Mouse (Mus musculus) ES-CJ7 (cell line): Measurements from ENCODE around the gene Rpl22.

Experiments used
- DNase-seq: peaks from one replicate; pipeline ENCODE4 v3.0.0; 2011; ENCODE audit warnings: low read depth, low spot score

Gene Rpl22

GRCm38 (mm10) chr4:152338419-152339292 lies 13.1 kb downstream of the Rpl22 start, which contains the start of gene Chd5:
Chd5 (plus strand) TSS chr4:152338651.
- no peak for DNase-seq

- no peak for DNase-seq
Observed at GRCm38 (mm10) chr4:152339293-152339790, 13.8 kb downstream of the Rpl22 start.

- peak; percentile 84 for DNase-seq
Observed at GRCm38 (mm10) chr4:152340584-152341284, 15.2 kb downstream of the Rpl22 start.

GRCm38 (mm10) chr4:152343296-152343695 lies 17.8 kb downstream of the Rpl22 start:
- peak; percentile 66 for DNase-seq

- no peak for DNase-seq
Observed at GRCm38 (mm10) chr4:152344651-152345050, 19.1 kb downstream of the Rpl22 start.

- DNase-seq, result no peak
Observed at GRCm38 (mm10) chr4:152345120-152345889, 19.8 kb downstream of the Rpl22 start.

- DNase-seq, result peak; percentile 69
Observed at GRCm38 (mm10) chr4:152349837-152350381, 24.4 kb downstream of the Rpl22 start.

GRCm38 (mm10) chr4:152350722-152351421 lies 25.3 kb downstream of the Rpl22 start:
- DNase-seq, result peak; percentile 62

GRCm38 (mm10) chr4:152351422-152352305 lies 26.1 kb downstream of the Rpl22 start:
- DNase-seq, result peak; percentile 72

GRCm38 (mm10) chr4:152353886-152354637 lies 28.5 kb downstream of the Rpl22 start:
- DNase-seq, result no peak

- DNase-seq, result peak; percentile 43
Observed at GRCm38 (mm10) chr4:152355672-152356071, 30.1 kb downstream of the Rpl22 start.

- DNase-seq, result peak; percentile 85
Observed at GRCm38 (mm10) chr4:152359700-152360099, 34.2 kb downstream of the Rpl22 start.

- peak; percentile 95 for DNase-seq
Observed at GRCm38 (mm10) chr4:152360855-152361254, 35.3 kb downstream of the Rpl22 start.

- DNase-seq, result no peak
Observed at GRCm38 (mm10) chr4:152362180-152362579, 36.6 kb downstream of the Rpl22 start.

- no peak for DNase-seq
Observed at GRCm38 (mm10) chr4:152365228-152365627, 39.7 kb downstream of the Rpl22 start.

- DNase-seq, result no peak
Observed at GRCm38 (mm10) chr4:152382528-152383252, 57.1 kb downstream of the Rpl22 start.
